Mouse (Mus musculus) large intestine, adult 2 months (tissue): ENCODE measurements at regions not wholly inside any gene's neighbourhood (a gene's known extent, or its start where the extent isn't known, plus 50 kb on each side); places are given as distances from the start of the nearest gene placed in this dataset.

Source experiments
- DNase-seq: peaks from one replicate; pipeline ENCODE4 v3.0.0-alpha.2; 2012; ENCODE audit warnings: low read depth, low spot score
- WGBS: fragments of 180-500 bp; shearing (Covaris S2); methylation state at CpG from one replicate; pipeline ENCODE4 v1.1.7; 2018; 5-methylcytosine and 5-hydroxymethylcytosine counted together

DNA sequence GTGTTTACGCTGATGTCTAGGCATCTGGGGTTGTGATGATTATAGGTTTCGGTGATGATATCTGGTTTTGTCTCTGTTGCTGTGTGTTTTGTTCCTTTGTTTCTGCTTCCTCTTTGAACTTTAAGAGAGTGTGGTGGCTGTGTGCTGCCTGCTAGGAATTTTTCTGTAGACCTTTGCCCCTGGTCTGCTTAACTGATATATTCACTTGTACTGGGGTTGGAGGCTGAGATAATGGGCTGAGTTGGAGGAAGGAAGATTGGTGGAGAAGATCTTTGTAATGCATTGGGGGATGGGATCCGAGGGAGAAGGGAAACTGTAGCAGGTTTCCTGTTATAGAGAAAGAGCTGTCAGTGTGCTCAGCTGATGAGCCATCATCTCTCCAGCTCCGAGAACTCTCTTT, 55.8 kb downstream of the Mid1ip1 start:
- DNase-seq: no peak
- WGBS: 73% methylated on average over 4 of the region's 4 CpGs

DNA sequence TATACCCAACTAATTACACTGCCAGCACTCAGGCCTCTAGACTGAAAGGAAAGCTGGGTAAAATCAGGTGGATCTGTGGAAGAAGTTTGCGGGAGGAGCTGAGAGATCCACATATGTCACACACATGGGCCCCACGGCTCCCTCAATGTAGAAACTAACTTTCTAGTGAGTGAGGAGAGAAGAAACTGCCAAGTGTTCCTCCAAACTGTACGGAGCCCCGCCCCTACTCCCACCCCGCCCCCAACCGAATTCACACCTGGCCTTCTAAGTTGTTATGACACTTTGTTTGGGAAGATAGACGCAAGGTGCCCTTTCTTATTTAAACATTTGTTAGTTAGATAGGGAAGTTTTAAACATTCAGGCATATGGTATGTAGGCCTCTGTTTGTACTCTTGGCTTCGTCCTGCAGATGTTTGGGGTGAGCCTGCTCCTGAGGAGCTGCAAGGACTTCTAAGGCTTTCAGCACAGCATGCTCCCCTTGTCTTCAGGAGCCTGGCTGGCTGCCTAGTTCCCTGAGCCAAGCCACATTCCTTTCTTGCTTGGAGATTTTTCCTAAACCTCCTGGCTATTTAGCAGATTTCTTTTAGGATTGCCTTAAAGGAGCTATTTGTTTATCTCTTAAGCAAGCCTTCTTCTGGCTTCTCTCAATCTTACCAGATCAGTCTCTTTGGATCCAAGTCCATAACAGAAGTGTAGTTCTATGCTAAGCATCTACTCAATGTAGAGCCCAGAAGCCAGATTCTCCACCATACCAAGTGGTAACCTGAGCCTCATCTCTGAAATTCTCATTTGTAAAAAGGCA, 61.1 kb downstream of the Mid1ip1 start:
- 30% methylated on average over 8 of the region's 8 CpGs for WGBS
- no peak for DNase-seq

DNA sequence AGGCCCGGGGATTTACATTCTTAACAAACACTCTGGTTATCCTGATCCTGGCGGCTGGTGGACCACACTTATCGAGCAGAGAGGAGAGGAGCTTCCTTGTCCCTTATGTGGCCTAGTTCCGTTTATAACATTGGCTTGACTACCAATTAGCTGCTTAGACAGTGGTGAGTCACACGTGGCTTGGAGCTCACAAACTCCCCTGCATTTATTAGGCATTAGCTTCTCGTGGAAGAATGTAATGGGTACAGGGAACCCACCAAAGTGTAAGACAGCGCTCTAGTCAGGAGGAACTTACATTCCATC, 61.7 kb downstream of the Mid1ip1 start:
- WGBS: 43% methylated on average over 7 of the region's 7 CpGs
- DNase-seq: no peak

DNA sequence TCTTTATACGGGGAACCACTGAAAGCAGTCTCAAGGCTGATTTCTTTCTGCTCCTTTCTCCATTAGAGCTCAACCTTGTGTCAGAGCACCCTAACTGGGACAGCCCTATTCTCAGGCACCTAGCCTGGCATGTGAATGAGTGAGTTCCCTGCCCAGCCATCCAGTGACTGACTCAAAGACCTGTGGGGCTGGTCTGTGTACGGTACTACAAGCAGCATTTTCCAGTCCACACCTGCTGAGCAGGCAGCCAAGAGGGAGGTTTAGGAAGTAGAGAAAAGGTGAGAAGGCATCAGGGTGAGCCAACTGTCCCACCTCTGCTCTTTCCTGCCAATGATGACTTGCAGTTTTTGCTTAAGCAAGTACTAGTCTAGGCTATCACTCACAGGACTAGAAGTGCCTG, 63.2 kb downstream of the Mid1ip1 start:
- WGBS: 38% methylated on average over 2 of the region's 2 CpGs
- DNase-seq: peak; percentile 42

DNA sequence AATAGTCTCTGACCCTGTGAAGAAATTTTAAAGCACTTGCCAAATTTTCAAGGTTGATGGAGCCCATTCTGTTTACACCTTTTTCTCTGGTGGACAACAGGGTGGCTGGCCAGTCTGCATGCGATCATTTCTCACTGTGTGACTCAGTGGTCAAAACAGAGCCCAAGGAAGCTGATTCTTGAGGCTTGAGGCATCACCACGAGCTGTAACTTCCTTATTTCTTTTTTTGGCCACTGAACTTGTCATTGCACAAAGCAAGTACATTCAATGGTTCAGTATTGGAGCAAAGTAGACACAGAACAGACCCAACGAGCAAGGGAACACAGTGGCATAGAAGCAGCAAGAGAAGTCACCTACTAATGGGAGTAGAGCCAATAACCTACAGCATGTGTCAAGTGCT, 71.5 kb downstream of the Mid1ip1 start:
- WGBS: 82% methylated on average over 3 of the region's 3 CpGs
- DNase-seq: no peak

DNA sequence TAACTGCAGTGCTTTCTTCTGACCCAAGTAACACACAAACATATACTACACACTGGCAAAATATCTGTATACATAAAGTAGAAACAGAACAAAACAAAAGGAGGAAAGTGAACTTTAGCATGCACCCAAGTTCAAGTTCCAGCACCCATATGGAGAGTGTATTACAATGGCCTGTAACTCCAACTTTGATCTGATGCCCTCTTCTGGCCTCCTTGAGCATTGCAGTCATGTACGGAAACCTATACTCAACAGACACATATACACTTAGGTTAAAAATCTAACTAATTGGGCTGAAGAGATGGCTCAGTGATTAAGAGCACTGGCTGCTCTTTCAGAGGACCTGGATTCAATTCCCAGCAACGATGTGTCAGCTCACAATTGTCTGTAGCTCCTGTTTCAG, 72.2 kb downstream of the Mid1ip1 start:
- no peak for DNase-seq
- WGBS: 93% methylated on average over 2 of the region's 2 CpGs

DNA sequence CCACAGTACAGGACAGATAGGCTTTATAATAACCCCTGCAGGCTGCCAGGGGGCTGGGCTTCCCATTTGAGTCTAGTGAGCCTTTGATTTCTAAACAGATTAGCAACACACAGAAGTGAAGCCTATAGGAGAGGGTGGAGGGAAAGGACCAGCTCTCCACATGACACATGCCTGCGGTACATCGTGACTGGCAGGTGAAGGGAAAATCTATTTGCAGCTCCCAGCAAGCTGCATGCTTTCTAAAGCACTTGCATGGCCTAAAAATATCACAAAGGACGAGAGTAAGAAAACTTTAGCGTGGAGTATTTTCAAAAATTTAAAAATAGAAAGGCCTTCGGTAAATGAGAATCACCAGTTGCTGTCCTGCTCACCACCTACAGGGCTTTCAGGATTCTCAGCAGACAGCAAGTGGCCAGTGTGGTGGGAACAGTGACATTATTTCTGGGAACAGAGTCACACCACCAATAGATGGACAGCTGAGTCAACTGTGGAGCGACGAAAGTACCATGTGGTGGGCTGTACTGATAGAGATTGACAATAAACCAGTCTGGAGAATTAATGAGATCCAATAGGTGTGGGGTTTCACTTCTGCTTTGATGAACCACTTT, 105.6 kb downstream of the Mid1ip1 start:
- WGBS: 86% methylated on average over 7 of the region's 7 CpGs
- DNase-seq: no peak

DNA sequence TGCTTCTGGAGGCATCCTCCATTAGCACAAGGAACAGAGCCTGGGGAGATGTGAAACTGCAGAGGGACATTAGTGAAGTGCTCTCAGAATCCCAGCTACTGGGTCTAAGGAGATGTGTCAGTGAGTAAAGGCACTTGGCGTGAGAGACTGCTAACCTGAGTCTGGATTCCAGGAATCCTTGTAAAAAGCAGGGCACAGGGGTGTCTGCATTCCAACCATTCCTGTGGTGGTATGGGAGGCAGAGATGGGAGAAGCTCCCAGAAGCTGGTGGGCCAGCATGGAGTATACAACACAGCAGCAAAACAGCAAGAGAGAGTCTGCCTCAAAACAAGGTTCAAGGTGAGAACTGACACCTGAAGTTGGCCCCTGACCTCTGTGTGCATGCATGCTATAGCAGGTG, 118.9 kb downstream of the Mid1ip1 start:
- no peak for DNase-seq
- 76% methylated on average over 1 of the region's 1 CpGs for WGBS

DNA sequence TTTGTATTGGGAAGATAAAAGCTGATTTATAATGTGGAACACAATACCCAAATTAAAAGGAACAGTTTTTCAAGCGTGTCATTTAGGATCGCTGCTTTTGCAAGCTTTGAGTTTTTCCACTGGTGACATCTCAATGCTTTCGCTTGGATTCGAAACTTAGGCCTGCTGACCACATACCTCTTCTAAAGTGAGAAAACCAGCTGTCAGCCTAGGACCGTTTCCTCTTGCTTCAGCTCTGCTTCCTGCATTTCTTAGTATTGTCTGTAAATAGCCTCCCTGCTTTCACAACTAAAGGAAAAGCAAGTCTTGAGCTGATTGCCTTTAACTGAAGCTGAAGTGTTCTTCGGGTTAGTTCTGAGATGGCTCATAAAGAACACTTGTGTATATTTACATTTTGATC, 142.3 kb downstream of the Mid1ip1 start:
- DNase-seq: no peak
- 65% methylated on average over 6 of the region's 6 CpGs for WGBS

DNA sequence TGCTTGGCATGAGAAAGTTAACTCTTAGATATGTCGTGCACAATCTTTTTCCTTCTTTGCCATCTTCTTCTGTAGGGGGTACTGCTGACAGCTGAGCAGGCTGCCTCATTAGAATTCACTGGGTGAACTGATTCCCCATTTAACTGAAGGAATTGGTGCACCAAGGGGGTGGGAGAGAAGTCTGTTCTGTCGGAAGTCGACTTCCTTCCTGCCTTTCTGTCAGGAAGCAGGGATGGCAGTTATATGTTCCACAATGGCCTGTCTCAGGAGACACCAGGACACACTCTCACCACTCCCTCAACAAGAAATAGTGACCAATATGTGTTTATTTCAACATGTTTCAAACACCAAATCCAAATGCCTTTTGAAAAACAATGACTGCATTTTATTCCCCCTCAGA, 142.9 kb downstream of the Mid1ip1 start:
- DNase-seq: no peak
- 70% methylated on average over 3 of the region's 3 CpGs for WGBS

DNA sequence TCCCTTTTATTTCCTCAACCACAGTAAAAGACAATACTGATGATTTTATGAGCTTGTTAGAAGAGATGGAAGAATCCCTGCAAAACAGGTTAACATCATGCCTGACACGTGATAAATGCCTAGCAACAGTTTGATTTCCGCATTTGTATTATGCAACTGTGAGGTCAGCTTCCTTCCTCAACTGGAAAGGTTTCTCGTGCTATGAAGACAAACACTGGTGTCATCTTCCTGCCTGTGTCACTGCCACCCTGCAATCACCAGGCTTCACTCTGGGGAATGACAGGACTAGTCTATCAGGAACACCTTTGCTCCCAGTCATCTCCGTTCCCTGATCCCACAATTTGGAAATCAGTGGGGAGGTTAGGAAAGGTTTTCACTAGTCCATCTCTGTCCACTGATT, 156.8 kb downstream of the Mid1ip1 start:
- WGBS: 70% methylated on average over 4 of the region's 4 CpGs
- DNase-seq: no peak

DNA sequence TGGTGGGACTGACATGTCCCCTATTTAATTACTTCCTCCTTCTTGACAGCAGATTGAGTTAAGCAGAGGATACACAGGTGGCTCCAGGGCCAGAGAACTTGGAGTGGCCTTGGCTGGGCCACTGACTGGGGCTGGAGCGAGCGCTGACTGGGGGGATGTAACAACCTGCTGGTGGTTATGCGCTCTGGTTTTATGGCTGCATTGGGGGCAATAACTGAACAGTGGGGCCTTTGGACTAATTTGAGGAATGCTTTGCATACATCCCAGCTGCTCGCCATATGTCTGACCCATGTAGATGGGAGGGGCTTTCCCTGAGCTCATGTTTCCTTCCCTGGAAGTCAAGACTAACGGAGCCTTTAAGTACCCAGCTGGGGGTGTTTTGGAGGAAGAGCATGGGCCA, 163.0 kb downstream of the Mid1ip1 start:
- no peak for DNase-seq
- WGBS: 69% methylated on average over 5 of the region's 5 CpGs

DNA sequence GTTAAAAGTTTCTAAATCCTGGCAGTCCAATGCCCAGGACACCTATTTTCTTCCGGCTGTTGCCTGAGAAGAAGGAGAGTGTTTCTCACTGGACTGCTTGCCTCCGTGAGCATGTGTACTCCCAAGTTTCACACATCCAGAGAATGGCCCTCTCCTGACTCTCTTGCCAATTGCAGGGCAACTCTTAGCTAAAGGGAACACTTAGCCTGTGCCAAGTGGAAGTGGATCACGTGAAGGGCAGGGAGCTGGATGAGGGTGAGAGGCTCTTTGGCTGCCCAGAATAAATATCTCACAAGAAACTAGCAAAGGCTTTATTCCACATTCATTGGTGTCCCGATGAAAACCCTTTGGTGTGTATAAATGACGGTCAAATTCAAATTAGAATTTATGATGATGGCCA, 164.1 kb downstream of the Mid1ip1 start:
- no peak for DNase-seq
- whole genome bisulfite sequencing: 75% methylated on average over 5 of the region's 5 CpGs

DNA sequence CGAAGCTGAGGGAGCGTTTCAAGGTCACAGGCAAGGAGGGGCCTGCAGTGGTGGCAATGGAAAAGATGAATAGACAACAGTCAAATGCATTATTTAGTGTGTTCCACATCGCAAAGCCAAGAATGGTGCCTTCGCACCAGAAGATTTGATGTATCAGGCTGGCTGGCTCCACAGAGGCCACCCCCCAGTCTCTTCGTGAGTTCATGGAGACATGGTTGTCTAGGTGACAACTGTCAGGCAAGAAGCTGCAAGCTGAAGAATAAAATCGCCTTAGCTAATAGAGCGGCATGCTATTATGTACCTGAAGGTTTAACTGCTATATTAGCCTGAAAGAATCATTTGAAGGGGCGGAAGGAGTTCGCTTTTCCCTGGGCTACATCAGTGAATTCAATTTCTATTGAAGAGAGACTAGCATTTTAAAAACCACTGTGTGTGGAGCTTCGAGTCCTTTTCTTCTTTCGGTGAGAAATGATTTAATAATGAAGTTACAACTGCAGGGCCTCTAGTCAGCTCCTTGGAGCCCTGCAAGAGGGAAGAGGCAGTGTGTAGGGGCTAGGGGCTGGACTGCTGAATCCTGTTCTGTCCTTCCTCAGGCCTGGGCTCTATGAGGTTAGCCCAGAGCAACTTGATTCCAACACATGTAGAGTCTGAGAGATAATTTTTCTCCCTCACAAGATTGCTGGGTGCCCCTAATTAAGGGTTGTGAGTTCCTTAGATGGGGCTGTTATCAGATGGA, 169.1 kb downstream of the Mid1ip1 start:
- 75% methylated on average over 11 of the region's 11 CpGs for WGBS
- no peak for DNase-seq

DNA sequence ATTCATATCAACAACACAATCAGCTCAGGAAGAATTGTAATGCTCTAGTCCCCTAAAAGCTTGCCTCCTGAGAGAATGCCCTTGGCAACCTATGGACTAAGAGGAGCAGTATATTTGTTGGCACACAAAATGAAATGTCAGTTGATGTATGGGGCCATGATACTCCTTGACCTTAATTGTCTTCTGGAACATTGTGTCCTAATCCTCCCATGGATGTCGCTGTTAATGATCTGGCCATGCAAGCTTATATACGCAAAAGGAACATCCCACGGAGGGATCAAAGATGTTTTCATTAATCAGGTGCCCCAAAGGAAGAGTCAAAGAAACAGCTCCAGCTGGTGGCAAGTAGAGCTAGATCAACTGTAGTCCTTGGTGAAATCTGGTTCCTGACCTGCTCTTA, 178.0 kb downstream of the Mid1ip1 start:
- WGBS: 96% methylated on average over 3 of the region's 3 CpGs
- no peak for DNase-seq

DNA sequence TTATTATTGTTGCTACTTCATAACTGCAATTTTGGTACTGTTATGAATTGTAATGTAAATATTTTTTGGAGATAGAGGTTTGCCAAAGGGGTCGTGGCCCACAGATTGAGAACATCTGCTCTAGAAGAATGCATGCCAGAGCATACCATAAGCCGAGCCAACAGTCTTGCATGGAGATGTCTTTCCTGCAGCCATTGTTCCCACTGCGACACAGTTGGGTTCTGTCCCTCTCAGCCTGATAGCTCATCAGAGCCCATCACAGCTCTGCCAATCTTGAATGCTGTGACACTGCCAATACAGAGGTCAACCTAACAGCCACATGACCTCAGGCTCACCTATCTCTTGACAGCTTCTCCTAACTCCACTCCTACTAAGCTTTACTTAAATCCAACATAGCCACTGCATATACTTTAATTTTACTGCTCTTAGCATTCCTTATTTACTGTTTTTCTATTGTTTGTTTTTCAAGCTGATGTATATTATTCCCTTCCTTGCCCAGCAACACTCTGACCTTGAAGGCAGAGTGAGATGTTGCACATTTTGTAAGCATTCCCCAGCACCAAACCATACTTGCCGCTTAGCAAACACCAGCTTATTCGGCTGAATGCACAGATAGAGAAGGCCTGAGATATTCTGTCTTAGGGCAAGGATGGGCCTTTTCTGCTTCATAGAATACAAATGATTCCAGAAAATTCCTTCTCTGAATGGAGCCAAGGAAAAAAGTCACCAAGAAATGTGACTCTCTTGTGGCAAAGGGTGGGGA, 181.6 kb downstream of the Mid1ip1 start:
- WGBS: 83% methylated on average over 5 of the region's 5 CpGs
- DNase-seq: no peak

DNA sequence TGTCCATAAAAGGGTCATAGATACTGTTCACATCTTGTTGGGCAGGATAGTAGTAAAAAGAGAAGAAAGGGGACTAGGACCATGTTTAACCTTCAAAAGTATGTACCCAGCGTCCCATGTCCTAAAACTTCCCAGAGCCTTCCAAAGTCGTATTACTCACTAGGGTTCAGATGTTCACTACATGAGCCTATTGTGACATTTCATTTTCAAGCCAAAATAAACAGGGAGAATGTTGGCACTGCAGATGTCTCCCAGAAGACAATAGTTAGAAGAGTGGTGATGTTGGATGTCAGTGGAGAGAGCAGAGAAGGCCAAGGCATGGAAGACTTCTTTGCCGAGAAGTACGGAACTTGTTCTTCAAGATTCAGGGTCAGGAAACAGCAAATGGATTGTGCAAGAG, 187.9 kb downstream of the Mid1ip1 start:
- WGBS: 65% methylated on average over 4 of the region's 4 CpGs
- no peak for DNase-seq

DNA sequence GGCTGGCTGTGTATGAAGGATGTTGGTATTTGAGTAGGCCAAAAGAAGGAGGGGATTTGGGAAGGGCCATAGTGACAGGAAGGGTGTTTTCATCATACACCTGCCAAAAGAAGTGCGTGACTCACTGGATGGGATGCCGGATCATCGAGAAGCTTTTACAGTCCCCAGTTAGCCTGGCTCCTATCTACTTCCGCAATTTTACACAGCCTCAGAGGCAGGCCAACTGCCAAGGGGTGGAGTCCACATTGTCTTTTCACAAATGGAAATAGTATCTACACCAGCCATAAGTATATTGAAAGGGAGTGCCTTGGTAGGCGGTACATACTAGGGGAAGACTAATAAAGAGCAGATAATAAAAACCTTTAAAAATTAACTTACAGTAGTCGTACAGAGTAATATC, 189.3 kb downstream of the Mid1ip1 start:
- peak; percentile 81 for DNase-seq
- 47% methylated on average over 6 of the region's 6 CpGs for WGBS

DNA sequence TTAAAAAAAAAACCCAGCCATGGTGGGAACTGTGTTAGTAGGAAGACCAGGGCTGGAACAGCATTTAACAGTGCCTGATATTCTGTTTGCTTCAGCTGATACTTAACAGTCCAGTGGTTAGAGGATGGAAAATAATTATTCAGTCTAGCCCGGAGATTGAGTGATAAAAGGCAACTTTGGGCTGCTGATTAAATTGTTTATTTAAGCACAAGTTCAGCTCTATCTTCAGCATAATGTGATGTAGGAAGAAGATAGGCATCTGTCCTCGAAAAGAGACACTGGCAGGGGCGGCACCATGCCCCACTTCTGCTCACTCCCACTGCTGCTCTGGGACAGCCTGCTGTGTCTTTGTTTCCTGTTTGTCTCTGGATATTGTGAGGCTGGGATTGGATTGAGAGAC, 190.1 kb downstream of the Mid1ip1 start:
- DNase-seq: no peak
- WGBS: 43% methylated on average over 3 of the region's 3 CpGs
